Mouse (Mus musculus) ES-E14 (cell line): Measurements from ENCODE around the gene Tysnd1. TPM values are rescaled to one million over a fixed set of nuclear protein-coding genes. Genes with fewer than 3 reads are reported as not detected.

Experiments used
- DNase-seq: peaks from one replicate; pipeline ENCODE4 v3.0.0-alpha.2; 2013; ENCODE audit warnings: low read depth, low spot score
- H3K27ac ChIP-seq: 2 replicates; pipeline ENCODE4 v1.5.1; 2012; ENCODE audit warnings: low read depth, mild to moderate bottlenecking, low read length, moderate library complexity, mixed read lengths; ENCODE audit not compliant: poor library complexity, insufficient read depth, severe bottlenecking
- H3K36me3 ChIP-seq: 2 replicates; pipeline ENCODE4 v1.6.1; 2012; ENCODE audit warnings: mild to moderate bottlenecking, low read length, moderate library complexity, mixed read lengths; ENCODE audit not compliant: control insufficient read depth, poor library complexity, insufficient read depth, severe bottlenecking
- H3K4me1 ChIP-seq, 2 experiments: fragments of 150-350 bp in 1 of 2; sonication (generic) in 1 of 2; 2 replicates each; pipeline ENCODE4 v1.6.1; 2012; ENCODE audit warnings: low read length in 2 of 2, mild to moderate bottlenecking in 1 of 2, mixed read lengths in 1 of 2; ENCODE audit not compliant: control insufficient read depth in 2 of 2, insufficient read depth in 2 of 2, poor library complexity in 1 of 2
- H3K4me3 ChIP-seq, 2 experiments: fragments of 150-350 bp in 1 of 2; sonication (generic) in 1 of 2; 2 replicates each; pipeline ENCODE4 v1.5.1; 2012; ENCODE audit warnings: low read length in 2 of 2, low read depth in 1 of 2, mild to moderate bottlenecking in 1 of 2, mixed read lengths in 1 of 2; ENCODE audit not compliant: insufficient read depth in 1 of 2, poor library complexity in 1 of 2, severe bottlenecking in 1 of 2
- H3K9ac ChIP-seq: 2 replicates; pipeline ENCODE4 v1.6.1; 2012; ENCODE audit warnings: low read depth, mild to moderate bottlenecking, low read length, mixed read lengths; ENCODE audit not compliant: poor library complexity, insufficient read depth, severe bottlenecking
- H3K9me3 ChIP-seq: fragments of 150-350 bp; sonication (generic); 2 replicates; pipeline ENCODE4 v1.6.1; 2012; ENCODE audit warnings: low read depth, mild to moderate bottlenecking, low read length; ENCODE audit not compliant: control insufficient read depth, insufficient read depth
- CHD2 ChIP-seq: IDR thresholded peaks from 2 replicates; pipeline ENCODE4 v1.6.1; 2014; ENCODE audit warnings: mild to moderate bottlenecking, low read depth, low read length, inconsistent platforms
- HCFC1 ChIP-seq: IDR thresholded peaks from 2 replicates; pipeline ENCODE4 v1.6.1; 2012; ENCODE audit warnings: low read length, inconsistent platforms, borderline replicate concordance; ENCODE audit not compliant: insufficient read depth
- MAFK ChIP-seq: IDR thresholded peaks from 2 replicates; pipeline ENCODE4 v1.6.1; 2014; ENCODE audit warnings: mild to moderate bottlenecking, low read depth, low read length, inconsistent platforms; ENCODE audit not compliant: insufficient read depth
- ZC3H11A ChIP-seq: IDR thresholded peaks from 2 replicates; pipeline ENCODE4 v1.6.1; 2012; ENCODE audit warnings: low read depth, mild to moderate bottlenecking, inconsistent platforms, low read length, borderline replicate concordance
- ZNF384 ChIP-seq: IDR thresholded peaks from 2 replicates; pipeline ENCODE4 v1.6.1; 2012; ENCODE audit warnings: low read depth, low read length, inconsistent platforms
- in situ Hi-C, 2 experiments: fragments of 600-800 bp; cut with MboI; formaldehyde crosslinking; loops; one replicate each; pipeline ENCODE4 v1.15.1; 2025; ENCODE audit warnings: low sequenced_read_pairs in 2 of 2, inconsistent platforms in 1 of 2; ENCODE audit not compliant: unreplicated experiment in 2 of 2
- total RNA-seq: library from RNA; depleted of rRNA; stranded (reverse); fragments of 300-350 nt; gene quantifications from 2 replicates; pipeline ENCODE4 v1.2.3, GENCODE M21; 2012; rRNA removed

The Tysnd1 gene
- 33.5 and 42.8 TPM in 2 replicates for total RNA-seq

- Histone ChIP-seq H3K9ac (peak within 1 kb of the TSS; percentile 88), H3K4me3 (peak within 1 kb of the TSS; percentile 89 to 96), H3K9me3 (no peaks in the 10 kb centered on the region), H3K4me1 (peaks cover 0 to 1% of the 10 kb centered on the region in 2 experiments; a peak in 1 of 4 replicates), H3K36me3 (peaks cover 15% of the 10 kb centered on the region), H3K27ac (no peak within 1 kb of the TSS)
- in situ Hi-C loops, result no loop called here
- TF ChIP-seq HCFC1, result peak; percentile 86
- peak; percentile 52; the same call in 1 of the 2 replicates for TF ChIP-seq ZC3H11A
- peak; percentile 72; the same call in 1 of the 2 replicates for TF ChIP-seq CHD2
- no peak for TF ChIP-seq MAFK
- no peak for TF ChIP-seq ZNF384
- DNase-seq, result peak; percentile 94
Measured at GRCm38 (mm10) chr10:61694870-61695670, at the start of gene Tysnd1. Gene Tysnd1 (plus strand): TSS chr10:61695514.

- peaks cover 4% of the 10 kb centered on the region; the same call in 1 of the 2 replicates for H3K36me3 ChIP-seq
- in situ Hi-C loops, result no loop called here
Measured at GRCm38 (mm10) chr10:61646557-61646956, 48.8 kb upstream of the Tysnd1 start.

GRCm38 (mm10) chr10:61647790-61648736 is 47.3 kb upstream of the Tysnd1 start, which contains the start of gene Ppa1:
Gene Ppa1 (plus strand): TSS chr10:61648552.
- Histone ChIP-seq H3K36me3 (peaks cover 4% of the 10 kb centered on the region; the same call in 1 of the 2 replicates), H3K4me1 (peaks cover 3 to 7% of the 10 kb centered on the region in 2 experiments; a peak in 2 of 4 replicates), H3K9me3 (no peaks in the 10 kb centered on the region), H3K4me3 (peak within 1 kb of the TSS; percentile 78 to 86), H3K27ac (peak within 1 kb of the TSS; percentile 41), H3K9ac (peak within 1 kb of the TSS; percentile 91)
- TF ChIP-seq MAFK (no peak), HCFC1 (0 out of 2 replicates have a peak, but pooled peaks have one; percentile 8)
- in situ Hi-C loops, result no loop called here
- DNase-seq, result peak; percentile 83

More at GRCm38 (mm10) chr10:61646557-61646956, 48.8 kb upstream of the Tysnd1 start:
- Histone ChIP-seq H3K27ac (no peak overlapping the region), H3K9me3 (no peaks in the 10 kb centered on the region), H3K9ac (no peak overlapping the region), H3K4me1 (peaks cover 3 to 7% of the 10 kb centered on the region in 2 experiments; a peak in 2 of 4 replicates), H3K4me3 (no peak overlapping the region)
- TF ChIP-seq MAFK (no peak), ZC3H11A (no peak), HCFC1 (no peak), CHD2 (no peak), ZNF384 (no peak)
- no peak for DNase-seq

- no peak for DNase-seq
- in situ Hi-C loops, result no loop called here
- Histone ChIP-seq H3K27ac (peak overlapping the region; percentile 41), H3K36me3 (peaks cover 4% of the 10 kb centered on the region; the same call in 1 of the 2 replicates), H3K4me1 (peaks cover 3 to 7% of the 10 kb centered on the region in 2 experiments; a peak in 2 of 4 replicates), H3K4me3 (peak overlapping the region; percentile 78 to 86), H3K9ac (peak overlapping the region; percentile 91), H3K9me3 (no peaks in the 10 kb centered on the region)
- TF ChIP-seq ZNF384, result no peak
- TF ChIP-seq HCFC1, result 0 out of 2 replicates have a peak, but pooled peaks have one; percentile 8
Measured at GRCm38 (mm10) chr10:61648737-61649645, 46.3 kb upstream of the Tysnd1 start.
